Mouse (Mus musculus) heart, embryonic 13.5 days (tissue): ENCODE data around the gene 4931428L18Rik. TPM values are rescaled to one million over a fixed set of nuclear protein-coding genes. Genes with fewer than 3 reads are reported as not detected.
"Not testable (repeated sequence)": the region's sequence is repeated elsewhere in the genome, so short reads cannot be mapped to it uniquely, and the experiment has no call there.

Experiments used
- ATAC-seq: fragments of 200-750 bp; cut with Nextera tagmentation; 2 replicates; pipeline ENCODE4 v1.8.0; 2017; ENCODE audit warnings: moderate TSS enrichment; ENCODE audit not compliant: insufficient number of reproducible peaks, low FRiP score, low TSS enrichment; ENCODE audit errors: extremely low read depth
- H3K27ac ChIP-seq: fragments of 300-500 bp; sonication (generic); replicated peaks from 2 replicates; pipeline ENCODE4 v1.5.1; 2015; ENCODE audit warnings: moderate library complexity, mild to moderate bottlenecking, inconsistent platforms
- H3K27me3 ChIP-seq: fragments of 300-500 bp; sonication (generic); replicated peaks from 2 replicates; pipeline ENCODE4 v1.6.1; 2015; ENCODE audit warnings: mild to moderate bottlenecking, inconsistent platforms
- H3K36me3 ChIP-seq: fragments of 300-500 bp; sonication (generic); 2 replicates; pipeline ENCODE4 v1.6.1; 2015; ENCODE audit warnings: mild to moderate bottlenecking, inconsistent platforms
- H3K4me1 ChIP-seq: fragments of 300-500 bp; sonication (generic); 2 replicates; pipeline ENCODE4 v1.6.1; 2015; ENCODE audit warnings: inconsistent platforms
- H3K4me2 ChIP-seq: fragments of 300-500 bp; sonication (generic); 2 replicates; pipeline ENCODE4 v1.6.1; 2015; ENCODE audit warnings: inconsistent platforms, mild to moderate bottlenecking, moderate library complexity
- H3K4me3 ChIP-seq: fragments of 300-500 bp; sonication (generic); 2 replicates; pipeline ENCODE4 v1.5.1; 2015; ENCODE audit warnings: moderate library complexity, mild to moderate bottlenecking, inconsistent platforms
- H3K9ac ChIP-seq: fragments of 300-500 bp; sonication (generic); 2 replicates; pipeline ENCODE4 v1.6.1; 2015; ENCODE audit warnings: inconsistent platforms, mild to moderate bottlenecking, moderate library complexity
- H3K9me3 ChIP-seq: fragments of 300-500 bp; sonication (generic); 2 replicates; pipeline ENCODE4 v1.6.1; 2016; ENCODE audit warnings: inconsistent platforms
- WGBS: fragments of 180-500 bp; shearing (Covaris S2); methylation state at CpG from one replicate; pipeline ENCODE4 v1.1.7; 2015; ENCODE audit warnings: mixed read lengths; 5-methylcytosine and 5-hydroxymethylcytosine counted together
- polyA plus RNA-seq: library from polyadenylated mRNA; unstranded; fragments of >200 nt; fragmentation: Nextera tagmentation; extraction: Ambion mirVana; gene quantifications from 2 replicates; pipeline ENCODE4 v1.2.1, GENCODE M21; 2015

4931428L18Rik gene
- polyA plus RNA-seq, 1 experiment from 2014 or later, result not detected

DNA sequence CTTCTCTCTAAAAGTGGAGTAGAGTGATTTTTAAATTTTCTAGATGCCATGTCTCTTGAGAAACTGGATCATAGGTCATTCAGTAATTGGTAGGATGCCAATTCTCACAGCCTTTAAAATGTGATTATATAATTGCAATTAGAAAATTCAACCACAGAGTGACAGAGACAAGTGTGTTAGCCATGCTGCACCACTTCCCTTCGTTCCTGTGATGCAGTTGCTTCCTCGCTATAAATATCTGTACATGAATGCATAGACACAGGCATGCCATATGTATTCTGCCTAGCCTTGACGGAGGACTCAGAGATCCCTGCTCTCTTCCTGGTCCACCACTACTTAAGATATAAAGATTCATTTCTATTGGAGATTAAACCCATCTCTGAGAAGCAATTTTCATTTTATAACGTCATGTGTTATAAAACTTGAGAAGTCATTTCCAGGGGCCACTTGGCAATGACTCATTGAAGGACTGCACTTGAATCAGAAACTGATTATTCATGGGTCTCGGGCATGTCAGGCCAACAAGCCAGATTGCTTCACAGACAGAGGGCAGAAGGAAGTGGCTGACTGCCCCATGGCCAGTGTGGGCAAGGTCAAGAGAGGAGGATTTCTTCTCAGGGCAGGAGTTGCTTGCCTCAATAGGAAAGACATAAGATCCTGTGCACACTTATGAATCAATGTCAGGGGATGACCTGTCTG is 172.4 kb downstream of the 4931428L18Rik start:
- 61% methylated on average over 5 of the region's 5 CpGs for WGBS
- Histone ChIP-seq H3K4me2 (no peak overlapping the region), H3K27me3 (no peaks in the 10 kb centered on the region), H3K36me3 (no peaks in the 10 kb centered on the region), H3K4me3 (no peak overlapping the region), H3K4me1 (peaks cover 8% of the 10 kb centered on the region), H3K27ac (no peak overlapping the region), H3K9me3 (peaks cover 4% of the 10 kb centered on the region; the same call in 1 of the 2 replicates), H3K9ac (no peak overlapping the region)
- ATAC-seq, result no peak

DNA sequence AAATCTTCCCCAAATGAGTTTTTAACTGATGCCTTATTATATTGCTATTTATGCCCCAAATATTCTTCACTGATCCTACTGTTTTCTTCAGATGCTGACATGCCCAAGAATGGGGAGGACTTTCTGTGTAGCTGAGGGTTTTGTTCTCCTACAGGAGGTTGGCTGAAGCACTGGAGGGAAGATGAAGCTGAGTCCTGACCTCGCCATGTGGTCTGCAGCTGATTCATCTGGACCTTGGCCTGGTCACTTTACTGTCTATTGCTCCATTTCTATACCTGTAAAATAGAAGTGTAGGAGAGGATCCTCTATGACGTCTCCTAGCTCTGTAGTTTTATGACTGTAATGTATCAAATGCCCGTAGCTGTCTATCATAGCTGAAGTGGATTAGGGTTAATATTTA is 179.3 kb downstream of the 4931428L18Rik start:
- no peaks in the 10 kb centered on the region for H3K36me3 ChIP-seq
- no peak overlapping the region for H3K9ac ChIP-seq
- 0 out of 2 replicates have a peak, but pooled peaks cover 3% of the 10 kb centered on the region for H3K9me3 ChIP-seq
- no peaks in the 10 kb centered on the region for H3K27me3 ChIP-seq
- H3K27ac ChIP-seq, result no peak overlapping the region
- no peaks in the 10 kb centered on the region for H3K4me1 ChIP-seq
- no peak for ATAC-seq
- H3K4me3 ChIP-seq, result no peak overlapping the region
- WGBS, result 71% methylated on average over 3 of the region's 3 CpGs
- H3K4me2 ChIP-seq, result no peak overlapping the region

DNA sequence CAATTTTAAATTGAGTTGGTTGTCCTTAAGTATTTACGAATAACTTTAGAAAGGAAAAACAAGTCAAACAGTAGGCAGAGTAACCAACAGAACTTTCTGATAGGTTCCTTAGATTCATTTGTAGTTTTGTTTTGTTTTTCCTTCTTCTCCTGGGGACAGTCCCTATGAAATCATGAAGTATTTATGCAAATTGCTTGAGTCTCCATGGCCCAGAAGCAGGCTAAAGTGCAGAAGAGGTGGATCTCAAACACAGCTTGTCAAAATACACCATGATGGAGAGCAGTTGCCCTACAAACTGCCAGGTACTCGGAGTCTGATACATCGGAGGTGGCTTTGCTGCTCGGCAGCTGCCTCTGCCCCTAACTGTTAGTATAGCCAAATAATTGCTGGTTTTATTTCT is 179.7 kb downstream of the 4931428L18Rik start:
- no peak overlapping the region for H3K9ac ChIP-seq
- H3K4me2 ChIP-seq, result no peak overlapping the region
- H3K27ac ChIP-seq, result no peak overlapping the region
- ATAC-seq, result no peak
- H3K36me3 ChIP-seq, result no peaks in the 10 kb centered on the region
- 0 out of 2 replicates have a peak, but pooled peaks cover 3% of the 10 kb centered on the region for H3K9me3 ChIP-seq
- H3K4me3 ChIP-seq, result no peak overlapping the region
- H3K27me3 ChIP-seq, result no peaks in the 10 kb centered on the region
- H3K4me1 ChIP-seq, result no peaks in the 10 kb centered on the region
- 78% methylated on average over 4 of the region's 4 CpGs for WGBS

GRCm38 (mm10) chr1:31033851-31034534 is 188.5 kb downstream of the 4931428L18Rik start:
- H3K36me3 ChIP-seq, result no peaks in the 10 kb centered on the region
- H3K9me3 ChIP-seq, result no peaks in the 10 kb centered on the region
- no peaks in the 10 kb centered on the region for H3K4me1 ChIP-seq
- no peak overlapping the region for H3K9ac ChIP-seq
- H3K27me3 ChIP-seq, result no peaks in the 10 kb centered on the region
- WGBS, result 37% methylated on average over 2 of the region's 2 CpGs
- H3K4me3 ChIP-seq, result no peak overlapping the region
- no peak for ATAC-seq
- H3K27ac ChIP-seq, result no peak overlapping the region
- no peak overlapping the region for H3K4me2 ChIP-seq

DNA sequence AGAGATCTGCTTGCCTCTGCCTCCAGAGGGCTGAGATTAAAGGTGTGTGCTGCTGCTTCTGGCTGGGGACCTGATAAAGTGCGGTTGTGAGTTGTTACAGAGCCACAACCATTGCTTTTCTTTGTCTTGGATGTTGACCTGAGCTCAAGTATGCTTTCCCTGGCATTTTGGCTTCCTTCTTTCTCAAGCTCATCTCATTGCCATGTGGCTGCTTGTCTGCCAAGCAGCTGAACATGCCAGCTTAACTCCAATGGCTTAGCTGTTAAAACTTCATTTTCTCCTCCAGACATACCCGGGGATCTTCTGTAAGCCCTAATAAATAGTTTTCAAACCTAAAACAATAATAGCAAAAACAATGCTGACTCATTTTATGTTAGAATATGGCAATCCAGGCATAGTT is 190.1 kb downstream of the 4931428L18Rik start:
- no peaks in the 10 kb centered on the region for H3K36me3 ChIP-seq
- no peak overlapping the region for H3K27ac ChIP-seq
- ATAC-seq, result no peak
- no peaks in the 10 kb centered on the region for H3K4me1 ChIP-seq
- H3K9ac ChIP-seq, result no peak overlapping the region
- no peaks in the 10 kb centered on the region for H3K9me3 ChIP-seq
- WGBS, result 71% methylated on average over 2 of the region's 2 CpGs
- no peak overlapping the region for H3K4me2 ChIP-seq
- H3K27me3 ChIP-seq, result no peaks in the 10 kb centered on the region
- H3K4me3 ChIP-seq, result no peak overlapping the region

GRCm38 (mm10) chr1:31023173-31023572 is 199.3 kb downstream of the 4931428L18Rik start:
- no peak for ATAC-seq
- no peaks in the 10 kb centered on the region for H3K27me3 ChIP-seq

GRCm38 (mm10) chr1:31019283-31019682 is 203.2 kb downstream of the 4931428L18Rik start:
- Histone ChIP-seq H3K36me3 (no peaks in the 10 kb centered on the region), H3K4me1 (no peaks in the 10 kb centered on the region), H3K27ac (no peak overlapping the region), H3K9me3 (no peaks in the 10 kb centered on the region), H3K4me2 (no peak overlapping the region), H3K9ac (no peak overlapping the region), H3K27me3 (no peaks in the 10 kb centered on the region), H3K4me3 (no peak overlapping the region)
- no peak for ATAC-seq
- WGBS, result 44% methylated on average over 6 of the region's 6 CpGs

More at GRCm38 (mm10) chr1:31023173-31023572, 199.3 kb downstream of the 4931428L18Rik start:
- Histone ChIP-seq H3K36me3 (no peaks in the 10 kb centered on the region), H3K9me3 (no peaks in the 10 kb centered on the region), H3K4me1 (no peaks in the 10 kb centered on the region), H3K4me3 (no peak overlapping the region), H3K9ac (no peak overlapping the region), H3K27ac (no peak overlapping the region), H3K4me2 (no peak overlapping the region)

- Histone ChIP-seq H3K27ac (no peak overlapping the region), H3K9ac (no peak overlapping the region), H3K9me3 (no peaks in the 10 kb centered on the region), H3K4me2 (no peak overlapping the region), H3K27me3 (no peaks in the 10 kb centered on the region), H3K4me1 (no peaks in the 10 kb centered on the region), H3K36me3 (no peaks in the 10 kb centered on the region), H3K4me3 (no peak overlapping the region)
- ATAC-seq, result no peak
- WGBS, result 79% methylated on average over 5 of the region's 5 CpGs
These were observed 205.1 kb downstream of the 4931428L18Rik start for GRCm38 (mm10) chr1:31017377-31017776.

- ATAC-seq, result no peak
These were observed 206.4 kb downstream of the 4931428L18Rik start for GRCm38 (mm10) chr1:31016068-31016467.

DNA sequence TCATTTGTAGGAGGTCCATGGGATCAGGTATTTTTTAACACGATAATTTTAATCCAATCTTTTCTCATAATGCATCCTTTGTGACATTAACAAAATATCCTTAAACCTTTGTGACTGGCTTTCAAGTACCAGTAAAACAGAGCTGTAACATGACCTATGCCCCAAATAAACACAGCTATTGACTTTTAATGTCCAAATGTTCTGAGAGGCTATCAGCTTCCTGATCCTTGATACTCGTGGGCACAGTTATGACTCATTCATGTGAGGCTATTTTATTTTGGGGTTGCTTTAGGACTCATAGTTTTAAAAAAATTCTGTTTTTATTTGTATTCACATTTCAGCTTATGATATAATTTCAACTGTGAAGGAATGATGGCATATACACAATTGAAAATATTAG is 207.2 kb downstream of the 4931428L18Rik start:
- Histone ChIP-seq H3K9me3 (no peaks in the 10 kb centered on the region), H3K27me3 (no peaks in the 10 kb centered on the region), H3K4me3 (no peak overlapping the region), H3K36me3 (no peaks in the 10 kb centered on the region), H3K9ac (no peak overlapping the region), H3K4me1 (no peaks in the 10 kb centered on the region), H3K4me2 (no peak overlapping the region), H3K27ac (no peak overlapping the region)
- 55% methylated on average over 2 of the region's 2 CpGs for WGBS
- ATAC-seq, result no peak

More at GRCm38 (mm10) chr1:31016068-31016467, 206.4 kb downstream of the 4931428L18Rik start:
- no peak overlapping the region for H3K9ac ChIP-seq
- no peaks in the 10 kb centered on the region for H3K36me3 ChIP-seq
- H3K4me1 ChIP-seq, result no peaks in the 10 kb centered on the region
- WGBS, result 82% methylated on average over 6 of the region's 6 CpGs
- no peak overlapping the region for H3K4me3 ChIP-seq
- H3K27ac ChIP-seq, result no peak overlapping the region
- H3K9me3 ChIP-seq, result no peaks in the 10 kb centered on the region
- H3K27me3 ChIP-seq, result no peaks in the 10 kb centered on the region
- no peak overlapping the region for H3K4me2 ChIP-seq

DNA sequence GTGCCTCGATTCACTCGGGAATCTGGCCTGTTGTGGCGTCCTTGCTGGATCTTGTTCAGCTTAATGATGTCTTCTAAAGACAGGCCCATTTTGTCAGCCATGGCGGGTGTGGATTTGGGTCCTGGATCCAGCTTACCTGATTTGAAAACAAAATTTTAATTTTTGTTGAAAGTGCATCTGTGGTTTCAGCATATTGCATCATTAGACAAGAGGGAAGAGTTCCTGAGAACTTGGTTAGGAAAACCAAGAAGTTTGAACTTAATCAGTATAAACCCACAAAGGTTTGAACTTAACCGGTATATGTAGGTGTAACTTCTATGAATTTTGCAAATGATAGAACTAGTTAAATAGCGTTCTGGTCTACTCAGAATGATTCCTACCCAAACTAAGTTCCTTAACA is 244.6 kb downstream of the 4931428L18Rik start, which contains the start of gene AC153137.1:
Gene AC153137.1, minus strand, starts transcription at position 101 of the 400 bp plus-strand sequence.
- not testable (repeated sequence) for H3K9ac ChIP-seq, H3K4me1 ChIP-seq, H3K36me3 ChIP-seq, ATAC-seq, H3K4me2 ChIP-seq, H3K27me3 ChIP-seq, H3K9me3 ChIP-seq, H3K27ac ChIP-seq, H3K4me3 ChIP-seq
- WGBS, result 84% methylated on average over 6 of the region's 6 CpGs

- WGBS, result 74% methylated on average over 7 of the region's 7 CpGs
These were observed 245.2 kb downstream of the 4931428L18Rik start for GRCm38 (mm10) chr1:30977239-30977638.

More at GRCm38 (mm10) chr1:30977239-30977638, 245.2 kb downstream of the 4931428L18Rik start:
- H3K4me1 ChIP-seq, H3K27ac ChIP-seq, H3K9me3 ChIP-seq, H3K27me3 ChIP-seq, H3K36me3 ChIP-seq, H3K4me2 ChIP-seq, H3K4me3 ChIP-seq, ATAC-seq, H3K9ac ChIP-seq: not testable (repeated sequence)
